Mouse (Mus musculus) erythroblast, embryonic 14.5 days (primary cell): ENCODE data around the gene Nutm1. TPM values are rescaled to one million over a fixed set of nuclear protein-coding genes. Genes with fewer than 3 reads are reported as not detected.

Experiments used
- H3K27me3 ChIP-seq: 2 replicates; pipeline ENCODE4 v1.6.1; 2012; ENCODE audit warnings: inconsistent platforms; ENCODE audit not compliant: control insufficient read depth
- H3K36me3 ChIP-seq: 2 replicates; pipeline ENCODE4 v1.6.1; 2012; ENCODE audit warnings: mild to moderate bottlenecking, inconsistent platforms; ENCODE audit not compliant: control insufficient read depth
- H3K4me1 ChIP-seq: 2 replicates; pipeline ENCODE4 v1.6.1; 2012; ENCODE audit warnings: inconsistent platforms; ENCODE audit not compliant: control insufficient read depth
- H3K4me3 ChIP-seq: replicated peaks from 2 replicates; pipeline ENCODE3; 2012; ENCODE audit warnings: moderate library complexity, mild to moderate bottlenecking, inconsistent platforms
- H3K9me3 ChIP-seq: 2 replicates; pipeline ENCODE4 v1.6.1; 2012; ENCODE audit warnings: low read length, inconsistent platforms, mixed read lengths; ENCODE audit not compliant: control insufficient read depth
- GATA1 ChIP-seq: IDR thresholded peaks from 2 replicates; pipeline ENCODE4 v1.6.1; 2012; ENCODE audit warnings: low read length, inconsistent platforms, mixed read lengths
- TAL1 ChIP-seq: IDR thresholded peaks from 3 replicates; pipeline ENCODE4 v1.6.1; 2012; ENCODE audit warnings: low read length, inconsistent platforms, mixed read lengths
- polyA plus RNA-seq: library from polyadenylated mRNA; stranded (reverse); fragments of >175 nt; gene quantifications from 2 replicates; pipeline ENCODE4 v1.2.3, GENCODE M21; 2012

Gene Nutm1
- polyA plus RNA-seq, 1 experiment: not detected

- H3K36me3 ChIP-seq: peaks cover under 1% of the 10 kb centered on the region; the same call in 1 of the 2 replicates
- no peaks in the 10 kb centered on the region for H3K9me3 ChIP-seq
- no peaks in the 10 kb centered on the region for H3K27me3 ChIP-seq
- no peak for TF ChIP-seq TAL1
- no peak for TF ChIP-seq GATA1
- no peak overlapping the region for H3K4me3 ChIP-seq
- H3K4me1 ChIP-seq: peaks cover 34% of the 10 kb centered on the region
These were observed 23.8 kb upstream of the Nutm1 start for GRCm38 (mm10) chr2:112282846-112283245.

GRCm38 (mm10) chr2:112276870-112277269 is 17.8 kb upstream of the Nutm1 start:
- no peak for TF ChIP-seq GATA1
- TF ChIP-seq TAL1: no peak
- H3K9me3 ChIP-seq: no peaks in the 10 kb centered on the region
- peaks cover 27% of the 10 kb centered on the region for H3K4me1 ChIP-seq
- H3K4me3 ChIP-seq: no peak overlapping the region
- H3K36me3 ChIP-seq: peaks cover 26% of the 10 kb centered on the region
- no peaks in the 10 kb centered on the region for H3K27me3 ChIP-seq

- H3K4me1 ChIP-seq: peaks cover 44% of the 10 kb centered on the region
- H3K27me3 ChIP-seq: no peaks in the 10 kb centered on the region
- peaks cover 45% of the 10 kb centered on the region for H3K36me3 ChIP-seq
- H3K4me3 ChIP-seq: no peak overlapping the region
- H3K9me3 ChIP-seq: no peaks in the 10 kb centered on the region
- TF ChIP-seq TAL1 (no peak), GATA1 (no peak)
These were observed 14.4 kb upstream of the Nutm1 start for GRCm38 (mm10) chr2:112273474-112273873.

GRCm38 (mm10) chr2:112272909-112273308 is 13.8 kb upstream of the Nutm1 start:
- Histone ChIP-seq H3K27me3 (no peaks in the 10 kb centered on the region), H3K36me3 (peaks cover 45% of the 10 kb centered on the region), H3K4me3 (no peak overlapping the region), H3K4me1 (peaks cover 49% of the 10 kb centered on the region), H3K9me3 (no peaks in the 10 kb centered on the region)
- TF ChIP-seq TAL1 (no peak), GATA1 (no peak)

GRCm38 (mm10) chr2:112270011-112270410 is 10.9 kb upstream of the Nutm1 start:
- Histone ChIP-seq H3K9me3 (no peaks in the 10 kb centered on the region), H3K36me3 (peaks cover 41% of the 10 kb centered on the region), H3K4me3 (no peak overlapping the region), H3K27me3 (no peaks in the 10 kb centered on the region), H3K4me1 (peaks cover 67% of the 10 kb centered on the region)
- no peak for TF ChIP-seq TAL1
- TF ChIP-seq GATA1: no peak

GRCm38 (mm10) chr2:112267547-112268269 is 8.6 kb upstream of the Nutm1 start:
- Histone ChIP-seq H3K4me3 (peak overlapping the region; percentile 100), H3K36me3 (peaks cover 24% of the 10 kb centered on the region), H3K4me1 (peaks cover 74% of the 10 kb centered on the region), H3K9me3 (no peaks in the 10 kb centered on the region), H3K27me3 (no peaks in the 10 kb centered on the region)
- TF ChIP-seq TAL1 (no peak), GATA1 (no peak)

DNA sequence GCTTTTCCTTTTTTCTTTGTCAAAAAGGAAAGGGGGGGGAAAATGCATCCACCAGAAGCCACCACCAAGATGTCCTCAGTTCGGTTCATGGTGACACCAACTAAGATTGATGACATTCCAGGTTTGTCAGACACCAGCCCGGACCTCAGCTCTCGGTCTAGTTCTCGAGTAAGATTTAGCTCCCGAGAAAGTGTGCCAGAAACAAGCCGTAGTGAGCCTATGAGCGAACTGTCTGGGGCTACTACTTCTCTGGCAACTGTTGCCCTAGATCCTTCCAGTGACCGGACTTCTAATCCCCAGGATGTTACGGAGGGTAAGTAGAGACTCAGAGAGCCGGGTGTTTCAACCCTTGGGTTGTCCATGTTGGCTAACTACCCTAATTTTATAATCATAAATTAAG is 7.7 kb upstream of the Nutm1 start:
- peaks cover 76% of the 10 kb centered on the region for H3K4me1 ChIP-seq
- no peak for TF ChIP-seq TAL1
- peak overlapping the region; percentile 100 for H3K4me3 ChIP-seq
- H3K9me3 ChIP-seq: no peaks in the 10 kb centered on the region
- H3K36me3 ChIP-seq: peaks cover 19% of the 10 kb centered on the region
- H3K27me3 ChIP-seq: no peaks in the 10 kb centered on the region

DNA sequence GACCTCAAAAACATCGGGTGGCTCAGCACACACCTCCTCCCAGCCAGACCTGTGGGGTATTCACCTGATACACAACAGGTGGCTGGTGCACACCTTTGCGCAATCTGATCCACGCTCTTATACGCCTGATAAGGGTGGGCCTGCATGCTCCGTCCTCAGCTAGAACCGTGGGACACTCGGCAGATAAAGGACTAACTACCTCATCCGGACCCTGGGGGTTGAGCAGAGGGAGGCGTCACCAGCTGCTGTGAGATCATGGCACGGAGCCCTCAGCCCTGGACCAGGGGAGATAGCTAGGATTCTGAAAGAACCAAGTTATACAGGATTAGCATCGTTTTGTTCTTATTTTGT is 7.1 kb upstream of the Nutm1 start, which contains the start of gene Gm21985:
Gene Gm21985 (plus strand): TSS at position 73 of the 351 bp plus-strand sequence.
- Histone ChIP-seq H3K27me3 (no peaks in the 10 kb centered on the region), H3K36me3 (peaks cover 13% of the 10 kb centered on the region), H3K4me1 (peaks cover 76% of the 10 kb centered on the region), H3K4me3 (peak within 1 kb of the TSS; percentile 100), H3K9me3 (no peaks in the 10 kb centered on the region)
- TF ChIP-seq TAL1 (no peak), GATA1 (peak; percentile 67)

DNA sequence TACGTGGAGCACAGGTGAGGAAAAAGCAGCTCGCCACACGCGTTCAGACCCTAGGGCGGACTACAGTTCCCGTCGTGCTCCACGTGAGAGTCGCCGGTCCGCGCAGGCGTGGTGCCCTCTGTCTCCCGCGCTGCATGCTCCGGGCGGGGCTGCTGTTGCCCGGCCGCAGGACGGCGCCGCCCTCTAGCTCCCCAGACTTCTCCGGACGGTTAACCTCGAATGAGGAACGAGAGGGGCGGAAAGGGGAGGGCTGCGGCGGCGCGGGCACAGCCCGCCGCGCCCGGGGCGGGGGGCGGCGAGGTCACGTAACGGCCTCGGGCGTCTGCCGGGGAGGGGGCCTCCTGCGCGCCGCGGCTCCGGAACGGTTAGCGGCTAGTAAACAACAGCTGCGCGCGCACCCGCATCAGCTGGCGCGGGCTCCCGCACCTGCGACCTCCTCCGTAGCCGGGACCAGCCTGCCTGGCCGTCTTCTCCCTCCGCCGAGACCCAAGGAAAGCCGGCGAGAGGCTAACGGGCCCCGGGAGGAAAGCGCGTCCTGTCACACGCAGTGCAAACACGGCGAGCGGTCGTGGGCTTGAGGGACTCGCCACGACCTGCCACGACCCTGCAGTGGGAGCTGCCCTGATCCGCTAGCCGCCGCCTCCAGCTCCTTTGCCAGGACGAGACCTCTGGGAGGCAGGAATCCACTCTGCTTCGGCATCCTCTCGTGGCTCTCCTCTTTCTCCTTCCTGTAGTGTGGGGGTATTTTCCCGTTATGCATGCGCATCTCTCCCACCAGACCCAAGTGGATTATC is 6.6 kb upstream of the Nutm1 start, which contains the start of gene Slc12a6:
Gene Slc12a6 (plus strand): TSS at position 378 of the 794 bp plus-strand sequence.
- Histone ChIP-seq H3K4me1 (peaks cover 75% of the 10 kb centered on the region), H3K27me3 (no peaks in the 10 kb centered on the region), H3K9me3 (no peaks in the 10 kb centered on the region), H3K4me3 (peak within 1 kb of the TSS; percentile 100), H3K36me3 (peaks cover 11% of the 10 kb centered on the region)
- TF ChIP-seq GATA1: no peak
- TF ChIP-seq TAL1: no peak
